Mouse (Mus musculus): ENCODE data around the gene Zdhhc12. TPM values are rescaled to one million over a fixed set of nuclear protein-coding genes. Genes with fewer than 3 reads are reported as not detected.
"Not testable (repeated sequence)": the region's sequence is repeated elsewhere in the genome, so short reads cannot be mapped to it uniquely, and the experiment has no call there.

The Zdhhc12 gene
- total RNA-seq (2021), result 1 to 10 TPM; 9.4 to 9.5 TPM

- peak; percentile 91 to 94 for DNase-seq
Observed at GRCm38 (mm10) chr2:30093471-30094207, at the start of gene Zdhhc12. Gene Zdhhc12, minus strand, starts transcription at chr2:30093648.

- DNase-seq, result not testable (repeated sequence)
Observed at GRCm38 (mm10) chr2:30140021-30140420, 46.6 kb upstream of the Zdhhc12 start.

GRCm38 (mm10) chr2:30136458-30136857 lies 43.0 kb upstream of the Zdhhc12 start:
- DNase-seq, result no peak

GRCm38 (mm10) chr2:30134928-30135620 lies 41.6 kb upstream of the Zdhhc12 start:
- no peak for DNase-seq

GRCm38 (mm10) chr2:30134378-30134711 lies 40.9 kb upstream of the Zdhhc12 start:
- no peak for DNase-seq

GRCm38 (mm10) chr2:30133613-30134377 lies 40.3 kb upstream of the Zdhhc12 start, which contains the start of gene Tbc1d13:
Gene Tbc1d13, plus strand, starts transcription at chr2:30133746.
- DNase-seq, result peak; percentile 97 to 98

GRCm38 (mm10) chr2:30132801-30133612 lies 39.6 kb upstream of the Zdhhc12 start:
- no peak for DNase-seq

GRCm38 (mm10) chr2:30131240-30131639 lies 37.8 kb upstream of the Zdhhc12 start:
- DNase-seq, result not testable (repeated sequence)

GRCm38 (mm10) chr2:30130156-30130555 lies 36.7 kb upstream of the Zdhhc12 start:
- no peak for DNase-seq

GRCm38 (mm10) chr2:30128789-30129188 lies 35.3 kb upstream of the Zdhhc12 start:
- no peak for DNase-seq

- peak; percentile 95 to 96 for DNase-seq
Observed at GRCm38 (mm10) chr2:30124472-30125274, 31.2 kb upstream of the Zdhhc12 start, which contains the start of gene Zer1. Gene Zer1, minus strand, starts transcription at chr2:30124585.

GRCm38 (mm10) chr2:30123729-30124471 lies 30.5 kb upstream of the Zdhhc12 start:
- DNase-seq, result peak in 1 of 2 experiments; percentile 17

- DNase-seq, result peak; percentile 41 to 55
Observed at GRCm38 (mm10) chr2:30122766-30123165, 29.3 kb upstream of the Zdhhc12 start.

- DNase-seq, result no peak
Observed at GRCm38 (mm10) chr2:30120269-30120668, 26.8 kb upstream of the Zdhhc12 start.

- peak; percentile 78 to 82 for DNase-seq
Observed at GRCm38 (mm10) chr2:30119641-30120051, 26.2 kb upstream of the Zdhhc12 start.

- DNase-seq, result no peak
Observed at GRCm38 (mm10) chr2:30112564-30112963, 19.1 kb upstream of the Zdhhc12 start.

GRCm38 (mm10) chr2:30111500-30111899 lies 18.1 kb upstream of the Zdhhc12 start:
- no peak for DNase-seq

- DNase-seq, result no peak
Observed at GRCm38 (mm10) chr2:30108260-30108659, 14.8 kb upstream of the Zdhhc12 start.

GRCm38 (mm10) chr2:30107646-30108045 lies 14.2 kb upstream of the Zdhhc12 start:
- DNase-seq, result no peak

GRCm38 (mm10) chr2:30106364-30106763 lies 12.9 kb upstream of the Zdhhc12 start:
- no peak for DNase-seq

All from layer of hippocampus, postnatal 36 days (tissue).